Mouse (Mus musculus): ENCODE results near the gene Gbx2.

Gbx2 gene

DNA sequence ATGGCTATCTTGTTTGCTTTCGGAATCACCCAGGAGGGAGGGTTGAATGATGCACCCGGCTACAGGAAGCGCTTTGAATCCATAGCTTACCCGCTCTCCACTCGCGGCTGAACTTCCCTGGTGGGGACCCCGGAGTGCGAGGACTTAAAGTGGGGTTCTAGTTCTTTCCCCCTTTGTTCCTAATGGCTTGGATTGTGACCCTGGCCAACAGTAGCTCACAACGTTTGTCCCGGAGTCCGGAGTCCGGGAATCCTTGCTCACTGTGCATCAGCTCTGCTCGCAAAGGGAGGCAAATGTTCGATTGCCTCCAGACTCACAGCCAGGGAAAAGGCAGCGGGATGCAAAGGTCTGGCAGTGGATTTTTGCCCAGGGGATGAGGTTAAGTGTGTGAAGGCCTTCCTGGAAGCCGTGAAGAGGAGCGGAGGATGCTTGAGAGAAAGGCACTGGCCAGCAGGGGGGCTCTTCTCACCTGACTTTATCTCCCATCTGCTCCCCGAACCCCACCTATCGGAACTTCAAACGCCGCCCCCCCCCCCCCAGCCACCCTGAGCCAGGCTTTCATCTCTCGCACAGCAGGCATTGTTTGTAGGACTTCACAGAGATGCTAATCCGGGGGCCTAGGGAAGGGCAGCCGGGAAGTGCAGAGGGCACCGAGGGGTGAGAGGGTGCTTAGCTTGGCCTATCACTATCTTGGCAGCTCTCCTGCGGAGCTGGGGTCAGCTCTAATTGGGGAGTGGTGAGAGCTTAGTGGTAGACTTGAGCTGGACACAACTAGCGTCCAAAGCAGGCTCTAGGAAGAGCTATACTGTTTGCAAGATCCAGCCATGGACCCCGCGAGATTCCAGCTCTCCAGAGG, 4.7 kb upstream of the Gbx2 start:
- DNase-seq (ENCODE audit: low spot score in 2 of 2): no peak

DNA sequence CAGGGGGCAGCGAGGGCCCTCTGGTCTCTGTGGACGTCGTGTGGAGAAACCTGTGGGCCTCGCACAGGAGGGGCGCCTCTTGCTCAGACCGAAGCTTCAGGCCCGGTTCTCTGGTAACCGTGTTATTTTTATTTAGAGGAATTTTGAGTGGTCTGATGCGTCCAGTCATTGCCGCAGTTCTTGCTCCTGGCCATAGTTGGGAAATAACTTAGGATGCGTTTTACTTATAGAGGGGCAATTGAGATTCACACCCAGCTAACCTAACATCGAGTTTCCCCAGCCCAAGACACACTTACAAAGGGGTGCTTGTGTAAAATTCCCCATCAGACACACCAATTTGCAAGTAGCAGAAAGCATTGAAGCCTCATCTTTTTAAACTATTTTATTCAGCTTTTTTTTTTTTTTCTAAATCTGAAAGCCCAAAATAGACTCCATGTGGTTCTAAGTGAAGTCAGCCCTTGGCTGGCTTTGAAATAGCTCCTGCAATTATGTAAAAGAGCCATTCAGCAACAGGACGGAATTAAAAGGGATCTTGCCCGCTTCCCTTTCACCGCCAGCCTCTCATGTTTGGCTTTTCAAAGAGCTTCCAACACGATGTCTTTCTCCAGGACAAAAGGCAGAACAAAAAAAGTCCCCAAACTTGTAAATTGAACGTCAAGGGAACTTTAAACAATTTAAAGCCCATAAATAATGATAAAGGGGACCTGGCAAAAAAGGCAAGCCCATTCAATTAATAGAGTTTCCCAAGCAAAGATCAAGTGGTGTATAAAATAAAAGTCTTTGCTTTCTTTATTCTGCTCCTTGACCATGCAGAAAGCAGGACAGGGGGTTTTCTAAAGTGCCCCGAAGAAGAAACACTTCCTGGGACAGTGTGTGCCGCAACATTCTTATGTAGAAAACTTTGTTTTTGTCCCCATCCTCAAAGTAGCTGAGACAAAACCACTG, 3.6 kb upstream of the Gbx2 start:
- DNase-seq (ENCODE audit: low spot score in 2 of 2): no peak

- no peak for DNase-seq (ENCODE audit: low spot score in 2 of 2)
Observed at GRCm38 (mm10) chr1:89933786-89934185, 2.8 kb upstream of the Gbx2 start.

- no peak for DNase-seq (ENCODE audit: low spot score in 2 of 2)
Observed at GRCm38 (mm10) chr1:89933028-89933427, 2.0 kb upstream of the Gbx2 start.

DNA sequence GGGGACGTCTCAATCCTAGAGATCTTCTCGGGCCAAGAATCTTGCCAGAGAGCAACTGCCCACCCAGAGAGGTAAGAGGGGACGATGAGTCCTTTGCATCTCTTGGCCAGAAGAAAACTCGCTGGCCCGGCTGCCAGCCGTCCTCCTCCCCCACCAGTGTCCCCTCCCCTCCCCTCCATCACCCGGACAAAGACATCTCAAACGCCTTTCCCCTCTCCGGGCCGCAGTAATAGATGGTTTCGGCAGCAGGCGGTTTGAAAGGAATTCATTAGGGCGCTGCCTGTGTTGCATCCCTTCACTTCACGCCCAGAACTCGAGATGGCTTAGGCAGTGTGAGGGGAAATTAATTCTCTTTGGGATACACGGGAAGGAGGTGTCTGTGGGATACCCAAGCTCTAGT, 1.6 kb upstream of the Gbx2 start:
- DNase-seq (ENCODE audit: low spot score in 2 of 2): no peak

GRCm38 (mm10) chr1:89932021-89932423, 1.0 kb upstream of the Gbx2 start:
- DNase-seq (ENCODE audit: low spot score in 2 of 2): no peak

DNA sequence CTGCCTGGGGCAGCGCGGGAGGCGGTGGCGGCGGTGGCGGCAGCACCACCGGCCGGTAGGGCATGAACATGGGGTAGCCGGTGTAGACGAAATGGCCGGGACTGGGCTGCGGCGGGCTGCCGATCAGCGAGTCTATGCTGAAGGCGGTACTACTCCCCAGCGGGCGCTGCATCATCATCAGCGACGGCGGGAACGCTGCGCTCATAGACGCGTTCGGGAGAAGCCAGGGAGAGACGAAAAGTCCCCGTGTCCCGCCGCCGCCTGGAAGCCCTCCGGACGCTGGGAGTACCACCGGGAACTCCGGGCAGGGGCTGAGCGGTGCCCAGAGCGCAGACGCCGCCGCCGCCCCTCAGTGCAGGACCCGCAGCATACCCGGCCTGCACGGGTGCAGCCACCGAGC, 428 bp downstream of the Gbx2 start:
- no peak for DNase-seq (ENCODE audit: low spot score in 2 of 2)

DNA sequence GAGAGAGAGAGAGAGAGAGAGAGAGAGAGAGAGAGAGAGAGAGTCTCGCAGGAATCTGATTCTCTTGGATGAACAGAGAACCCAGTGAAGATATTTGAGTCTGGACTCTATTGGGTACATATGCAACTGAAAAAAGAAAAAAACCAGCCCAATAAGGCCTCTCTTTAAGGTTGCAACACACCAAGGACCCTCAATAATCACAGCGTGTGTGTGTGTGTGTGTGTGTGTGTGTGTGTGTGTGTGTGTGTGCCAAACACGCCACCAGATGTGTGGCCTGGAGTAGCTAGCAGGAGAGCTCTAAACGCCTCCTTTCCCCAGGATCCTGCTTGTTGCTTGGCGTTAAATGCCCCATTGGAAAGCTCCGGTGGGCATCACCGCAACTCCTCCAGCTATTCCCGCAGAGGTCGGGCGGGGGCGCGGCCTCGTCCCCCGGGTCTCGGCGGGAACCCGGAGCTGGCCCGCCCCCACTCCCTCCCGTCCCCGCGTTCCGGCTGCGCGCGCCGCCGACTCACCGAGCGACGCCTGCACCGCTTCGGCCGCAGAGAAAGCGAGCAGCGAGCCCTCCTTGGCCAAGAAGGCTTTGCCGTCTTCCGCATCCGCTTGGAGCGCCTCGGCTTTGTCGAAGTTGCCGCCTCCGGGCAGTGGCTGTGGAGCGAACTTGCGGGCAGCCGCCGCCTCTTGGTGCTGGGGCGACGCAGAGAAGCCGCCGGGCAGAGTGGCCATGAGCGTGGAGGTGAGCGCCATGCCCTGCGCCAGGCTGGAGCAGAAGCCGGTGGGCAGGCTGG, 1.1 kb downstream of the Gbx2 start:
- no peak for DNase-seq (ENCODE audit: low spot score in 2 of 2)

DNA sequence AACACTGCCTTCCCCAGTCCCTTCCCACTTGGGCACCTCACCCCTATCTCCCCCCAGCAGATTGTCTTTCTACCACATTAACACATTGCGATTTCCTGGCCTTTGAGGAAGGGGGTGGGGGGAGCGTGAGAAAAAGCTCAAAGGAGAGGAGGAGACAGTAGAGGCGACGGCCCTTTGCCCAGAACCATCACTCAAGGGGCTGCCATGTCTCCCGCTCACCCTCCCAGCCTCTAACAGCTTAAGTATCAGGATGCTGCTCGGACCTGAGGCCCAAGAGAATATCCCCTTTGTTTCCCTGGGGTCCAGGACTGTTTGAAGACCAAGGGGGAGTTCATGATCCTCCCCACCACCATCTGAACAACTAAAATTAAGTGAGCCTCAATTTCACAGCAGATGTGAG, 1.8 kb downstream of the Gbx2 start:
- no peak for DNase-seq (ENCODE audit: low spot score in 2 of 2)

DNA sequence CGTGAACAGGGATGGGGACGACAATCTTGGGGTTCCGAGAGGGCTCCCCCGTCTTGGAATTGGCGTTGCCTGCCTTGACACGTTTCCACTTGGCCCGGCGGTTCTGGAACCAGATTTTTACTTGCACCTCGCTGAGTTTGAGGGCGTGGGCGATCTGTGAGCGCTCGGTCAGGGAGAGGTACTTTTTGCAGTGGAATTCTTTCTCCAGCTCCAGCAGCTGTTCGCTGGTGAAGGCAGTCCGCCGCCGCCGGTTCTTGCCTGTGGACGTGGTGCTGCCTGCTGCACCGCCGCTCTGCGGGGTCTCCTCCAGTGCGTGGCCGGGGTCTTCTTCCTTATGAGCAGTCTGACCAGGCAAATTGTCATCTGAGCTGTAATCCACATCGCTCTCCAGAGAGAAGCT, 2.3 kb downstream of the Gbx2 start:
- DNase-seq (ENCODE audit: low spot score in 2 of 2): no peak

- DNase-seq (ENCODE audit: low spot score in 2 of 2): no peak
Observed at GRCm38 (mm10) chr1:89927061-89927661, 3.8 kb downstream of the Gbx2 start.

GRCm38 (mm10) chr1:89926583-89927060, 4.4 kb downstream of the Gbx2 start:
- no peak for DNase-seq (ENCODE audit: low spot score in 2 of 2)

GRCm38 (mm10) chr1:89925501-89926190, 5.3 kb downstream of the Gbx2 start:
- no peak for DNase-seq (ENCODE audit: low spot score in 2 of 2)

DNA sequence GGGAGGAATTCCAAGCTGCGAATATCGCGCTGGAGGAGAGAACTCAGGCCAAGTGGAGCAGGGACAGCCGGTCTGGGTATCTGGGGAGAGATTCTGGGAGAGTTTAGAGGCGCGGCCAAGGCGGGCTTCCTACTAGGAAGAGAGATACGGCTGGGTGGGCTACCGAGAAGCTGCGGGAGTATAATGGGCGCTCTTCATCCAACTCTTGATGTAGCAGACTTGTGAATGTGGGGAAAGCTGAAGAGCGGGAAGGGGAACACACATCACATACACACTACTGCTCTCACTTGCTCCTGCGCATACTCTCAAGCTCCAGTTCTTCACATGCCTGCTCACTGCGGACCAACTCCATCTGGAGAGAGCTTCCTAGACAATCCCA, 7.3 kb downstream of the Gbx2 start:
- DNase-seq (ENCODE audit: low spot score in 2 of 2): no peak

- no peak for DNase-seq (ENCODE audit: low spot score in 2 of 2)
Observed at GRCm38 (mm10) chr1:89922883-89923641, 7.9 kb downstream of the Gbx2 start.

DNA sequence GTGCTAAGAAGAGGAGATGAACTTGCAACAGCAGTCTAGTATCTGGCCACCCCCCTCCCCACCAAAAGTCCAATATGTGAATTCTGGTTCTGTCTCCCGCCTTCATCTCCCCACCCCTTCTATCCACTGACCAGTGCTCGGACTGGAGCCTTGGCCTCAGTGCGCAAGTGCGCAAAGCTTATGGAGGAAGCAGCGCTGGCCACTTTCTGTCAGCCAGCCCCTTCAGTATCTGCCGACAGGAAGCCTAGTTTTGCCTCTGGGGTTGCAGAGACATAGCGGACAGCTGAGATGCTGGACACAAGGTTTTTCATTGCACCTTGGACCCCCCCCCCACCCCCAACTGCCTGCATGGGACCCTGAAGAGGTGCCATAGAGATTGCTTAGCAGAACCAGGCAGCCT, 8.7 kb downstream of the Gbx2 start:
- DNase-seq (ENCODE audit: low spot score in 2 of 2): no peak

- DNase-seq (ENCODE audit: low spot score in 2 of 2): no peak
Observed at GRCm38 (mm10) chr1:89921806-89922205, 9.2 kb downstream of the Gbx2 start.

GRCm38 (mm10) chr1:89919206-89919605, 11.8 kb downstream of the Gbx2 start:
- no peak for DNase-seq (ENCODE audit: low spot score in 2 of 2)

DNA sequence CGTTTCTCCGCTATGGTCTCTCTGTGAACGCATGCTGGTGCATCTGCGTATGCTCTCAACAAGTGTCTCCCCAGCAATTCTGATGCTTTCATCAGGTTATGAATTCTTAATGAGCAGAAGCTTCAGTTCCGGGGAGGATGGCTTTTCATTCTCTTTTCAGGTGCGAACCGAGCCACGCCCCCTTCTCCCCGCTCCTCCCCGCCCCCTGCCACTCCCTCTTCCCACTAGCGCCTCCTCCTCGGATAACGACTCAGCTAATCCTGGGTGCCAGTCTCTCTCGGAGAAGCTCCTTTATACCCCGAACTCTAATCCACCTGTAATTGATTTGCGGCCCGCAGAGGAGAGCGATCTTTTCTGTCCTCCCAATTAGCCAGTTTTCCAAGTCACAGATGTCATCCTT, 12.9 kb downstream of the Gbx2 start:
- no peak for DNase-seq (ENCODE audit: low spot score in 2 of 2)

DNA sequence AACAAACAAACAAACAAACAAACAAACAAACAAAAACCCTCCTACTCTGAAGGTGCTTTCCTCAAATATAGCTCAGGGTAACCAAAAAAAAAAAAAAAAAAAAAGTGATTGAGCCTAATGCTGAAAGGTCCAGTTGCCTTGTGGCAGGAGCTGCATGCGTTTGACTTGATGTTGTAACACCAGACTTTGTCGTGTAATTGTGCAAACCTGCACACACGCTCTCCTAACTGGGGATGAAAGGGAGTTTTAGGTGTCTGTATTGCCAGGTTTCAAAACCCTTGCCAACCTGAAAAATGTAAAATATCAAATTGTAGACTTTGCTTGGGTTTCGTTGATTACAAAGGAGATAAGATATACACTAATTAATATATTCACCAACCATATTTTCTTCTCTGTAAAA, 17.4 kb downstream of the Gbx2 start:
- DNase-seq (ENCODE audit: low spot score in 2 of 2): no peak
